Comparison of ENCODE assay signal across 8 mouse cellular contexts in genomic region chr16:57167514-57167912, GRCm38 (mm10). TPM values are rescaled to one million over a fixed set of nuclear protein-coding genes. Genes with fewer than 3 reads are reported as not detected.
DNase-seq lines count a peak whose midpoint lies in the region; ATAC-seq and TF ChIP-seq lines count a peak whose summit lies in the region.

No protein-coding gene starts in this region.

- WGBS in heart, embryonic 14.5 days: 28% methylated on average over 5 of the region's 5 CpGs
- WGBS in hindbrain, embryonic 12.5 days: 34% methylated on average over 5 of the region's 5 CpGs

- TF ChIP-seq CTCF in bone marrow macrophage, adult 2 months (IDR thresholded peaks at IDR 0.05; ENCODE audit: low read depth, low read length): no peak

- H3K27ac ChIP-seq in heart, embryonic 14.5 days (replicated peaks in 1 of 2; ENCODE audit: control insufficient read depth in 1 of 2, insufficient read depth in 1 of 2, low read depth in 2 of 2, low read length in 2 of 2): peak overlapping the region in 1 of 2 experiments; percentile 25; a peak in 1 of 4 replicates
- no peak overlapping the region for H3K27ac ChIP-seq in bone marrow macrophage, adult 2 months (ENCODE audit: insufficient read depth, low read depth, low read length)
- peak overlapping the region; percentile 89 for H3K27ac ChIP-seq in hindbrain, embryonic 12.5 days

- peak overlapping the region; percentile 90 for H3K9ac ChIP-seq in heart, embryonic 14.5 days (ENCODE audit: low read length)
- H3K9ac ChIP-seq in hindbrain, embryonic 12.5 days: peak overlapping the region; percentile 72; the same call in 1 of the 2 replicates

- no peaks in the 10 kb centered on the region for H3K27me3 ChIP-seq in heart, embryonic 14.5 days (ENCODE audit: control insufficient read depth, insufficient read depth, low read length)
- no peaks in the 10 kb centered on the region for H3K27me3 ChIP-seq in hindbrain, embryonic 12.5 days

- peaks cover 49% of the 10 kb centered on the region for H3K36me3 ChIP-seq in heart, embryonic 14.5 days (ENCODE audit: control insufficient read depth, insufficient read depth, low read length)
- peaks cover 9% of the 10 kb centered on the region for H3K36me3 ChIP-seq in hindbrain, embryonic 12.5 days

- peak overlapping the region; percentile 90 for H3K4me2 ChIP-seq in heart, embryonic 14.5 days (ENCODE audit: low read length)
- H3K4me2 ChIP-seq in hindbrain, embryonic 12.5 days (replicated peaks): peak overlapping the region; percentile 61

- no peak for DNase-seq in heart, postnatal 14 days
- DNase-seq in frontal cortex, postnatal 14 days (ENCODE audit: low spot score in 2 of 2): no peak
- DNase-seq in left cerebral cortex, adult 8-10 months (ENCODE audit: low spot score in 2 of 2): no peak

- H3K4me1 ChIP-seq in heart, embryonic 14.5 days (ENCODE audit: control insufficient read depth in 2 of 2, insufficient read depth in 2 of 2, low read length in 2 of 2): no peaks in the 10 kb centered on the region
- H3K4me1 ChIP-seq in bone marrow macrophage, adult 2 months (ENCODE audit: control insufficient read depth, insufficient read depth, low read length): peaks cover 16% of the 10 kb centered on the region
- H3K4me1 ChIP-seq in hindbrain, embryonic 12.5 days: peaks cover 10% of the 10 kb centered on the region

- ATAC-seq in heart, embryonic 14.5 days (ENCODE audit: insufficient number of reproducible peaks, insufficient read depth, low FRiP score, low read depth): no peak
- ATAC-seq in hindbrain, embryonic 12.5 days (ENCODE audit: low FRiP score): no peak; the same call in none of the 2 replicates
- peak; percentile 6; the same call in 1 of the 2 replicates for ATAC-seq in megakaryocyte progenitor cell, adult 5-6 weeks (replicated peaks; ENCODE audit: poor library complexity)
- ATAC-seq in CD4-positive, CD25-positive, alpha-beta regulatory T cell, adult 4 months: no peak

- intact Hi-C loops in heart, postnatal 14 days (cut with DNase I): no loop called here

- H3K4me3 ChIP-seq in heart, embryonic 14.5 days (ENCODE audit: control insufficient read depth in 1 of 2, insufficient read depth in 1 of 2, low read depth in 1 of 2, low read length in 2 of 2): peak overlapping the region; percentile 69 to 79
- H3K4me3 ChIP-seq in bone marrow macrophage, adult 2 months (ENCODE audit: insufficient read depth, low read length): peak overlapping the region; percentile 82
- H3K4me3 ChIP-seq in hindbrain, embryonic 12.5 days: peak overlapping the region; percentile 67

- no peak for TF ChIP-seq POLR2A in bone marrow macrophage, adult 2 months (IDR thresholded peaks at IDR 0.05; ENCODE audit: borderline replicate concordance, low read depth, low read length)

- H3K9me3 ChIP-seq in heart, embryonic 14.5 days (ENCODE audit: control insufficient read depth, low read length): no peaks in the 10 kb centered on the region
- H3K9me3 ChIP-seq in hindbrain, embryonic 12.5 days (replicated peaks): no peaks in the 10 kb centered on the region

RNA-seq across cellular contexts. Expression of gene Nit2, which starts 0.4 kb away (rescaled TPM):
- polyA plus RNA-seq in heart, embryonic 14.5 days (2014; fragmentation: Nextera tagmentation; extraction: Ambion mirVana): 53.8 and 55.9 TPM in 2 replicates
- total RNA-seq in heart, postnatal 14 days (2021): 10 to 100 TPM; 29.9 to 32.1 TPM
- polyA plus RNA-seq in bone marrow macrophage, adult 2 months (2012; ENCODE audit: insufficient read depth, insufficient read length, missing spikeins): 30.5 and 37.8 TPM in 2 replicates
- 41.8 and 43.1 TPM in 2 replicates for polyA plus RNA-seq in hindbrain, embryonic 12.5 days (2016; fragmentation: Nextera tagmentation; extraction: Ambion mirVana)
- 35.2 and 40.7 TPM in 2 replicates for total RNA-seq in megakaryocyte progenitor cell, adult 5-6 weeks (2015)
- total RNA-seq in megakaryocyte progenitor cell, adult 5-6 weeks (2017): 30.9 and 38.1 TPM in 2 replicates
- polyA plus RNA-seq in CD4-positive, CD25-positive, alpha-beta regulatory T cell, adult 4 months (2017; shearing (Covaris generic)): 10 to 100 TPM; 41.0 to 42.3 TPM
- total RNA-seq in left cerebral cortex, adult 8-10 months (2022): 10 to 100 TPM; 11.4 to 16.4 (median 14.9) TPM

RNA-seq across cellular contexts. Expression of gene Tomm70a, which starts 46.0 kb away (rescaled TPM):
- 51.6 and 53.3 TPM in 2 replicates for polyA plus RNA-seq in heart, embryonic 14.5 days (2014; fragmentation: Nextera tagmentation; extraction: Ambion mirVana)
- 10 to 100 TPM; 45.8 to 50.0 TPM for total RNA-seq in heart, postnatal 14 days (2021)
- polyA plus RNA-seq in bone marrow macrophage, adult 2 months (2012; ENCODE audit: insufficient read depth, insufficient read length, missing spikeins): 20.3 and 20.8 TPM in 2 replicates
- polyA plus RNA-seq in hindbrain, embryonic 12.5 days (2016; fragmentation: Nextera tagmentation; extraction: Ambion mirVana): 63.9 and 64.9 TPM in 2 replicates
- total RNA-seq in megakaryocyte progenitor cell, adult 5-6 weeks (2015): 92.0 and 95.9 TPM in 2 replicates
- 68.3 and 73.8 TPM in 2 replicates for total RNA-seq in megakaryocyte progenitor cell, adult 5-6 weeks (2017)
- 10 to 100 TPM in 1 of 2 experiments, 1 to 10 TPM in 1; 8.8 to 12.1 TPM for polyA plus RNA-seq in CD4-positive, CD25-positive, alpha-beta regulatory T cell, adult 4 months (2017; shearing (Covaris generic))
- total RNA-seq in left cerebral cortex, adult 8-10 months (2022): 100 to 1,000 TPM; 105 to 125 (median 117) TPM
